Mouse (Mus musculus) small intestine, adult 2 months (tissue): ENCODE data around the gene Nmnat3.

Source experiments
- CTCF ChIP-seq: fragments of 200-500 bp; IDR thresholded peaks from 2 replicates; pipeline ENCODE4 v1.5.1; 2012; ENCODE audit warnings: low read depth, mild to moderate bottlenecking, control low read depth, inconsistent platforms, low read length, moderate library complexity, mixed read lengths; ENCODE audit not compliant: insufficient replicate concordance, insufficient read length; ENCODE audit errors: extremely low read depth
- POLR2A ChIP-seq: fragments of 200-500 bp; IDR thresholded peaks from 2 replicates; pipeline ENCODE4 v1.6.1; 2012; ENCODE audit warnings: low read depth, mild to moderate bottlenecking, control low read depth, inconsistent platforms, low read length, moderate library complexity

DNA sequence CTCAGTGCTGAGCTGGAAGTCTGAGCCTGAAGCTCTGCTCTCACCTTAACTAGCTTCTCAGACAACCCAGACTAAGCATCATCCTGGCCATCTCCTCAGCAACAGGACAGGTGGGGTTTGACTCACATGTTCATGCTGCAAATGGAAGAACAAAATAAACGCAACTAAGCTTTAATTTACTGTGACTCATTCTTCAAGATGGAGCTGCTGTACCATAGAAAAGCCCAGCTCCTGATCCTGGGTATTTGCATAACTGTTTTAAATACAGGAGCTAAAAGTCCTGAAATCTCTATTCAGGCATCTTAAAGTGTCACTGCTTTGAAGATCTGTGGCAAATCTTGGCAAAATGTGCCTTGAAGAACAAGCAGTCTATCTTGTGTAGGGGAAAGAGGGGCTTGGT, 38.9 kb downstream of the Nmnat3 start:
- TF ChIP-seq CTCF (no peak), POLR2A (no peak)
